12 mouse cellular contexts compared by ENCODE assay signal in the genomic region with DNA sequence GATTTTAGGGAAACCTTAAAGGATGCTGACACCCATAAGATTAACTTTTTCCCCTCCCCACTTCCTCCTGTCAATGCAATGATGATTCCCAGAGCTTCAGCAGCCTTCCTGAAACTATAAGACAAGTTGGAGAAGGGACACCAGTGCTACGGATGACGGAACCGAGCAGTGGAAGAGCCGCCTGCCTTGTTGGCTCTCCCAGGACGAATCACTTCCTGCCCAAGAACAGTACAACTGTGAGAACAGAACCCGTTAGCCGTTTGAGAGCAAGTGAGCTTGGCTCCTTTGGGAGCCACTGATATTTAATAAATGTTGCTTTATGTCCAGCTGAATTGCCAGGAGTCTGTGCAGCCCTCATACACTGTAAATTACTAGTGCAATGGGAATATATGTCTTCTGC.
"Had no signal": no experiment of that assay in that cellular context is flagged by ENCODE, and none has a peak within 500 bp of the region (broad histone marks: within the 10 kb centered on the region; RNA-seq: fewer than 3 reads in every experiment).

No protein-coding gene starts in this region.

- H3K27ac ChIP-seq: limb, embryonic 13.5 days; liver, embryonic 14.5 days; midbrain, embryonic 10.5 days; neural tube, embryonic 12.5 days had no signal

- H3K27me3 ChIP-seq: limb, embryonic 13.5 days; neural tube, embryonic 12.5 days had no signal

- DNase-seq: kidney, adult 8-10 months; kidney, postnatal 25 days; layer of hippocampus, postnatal 36 days; left cerebral cortex, postnatal 4 days; lung, adult 18-20 months; midbrain, embryonic 14.5 days; thymus, adult 2 months; thymus, postnatal 25 days had no signal

- H3K9ac ChIP-seq: limb, embryonic 13.5 days; liver, embryonic 14.5 days; neural tube, embryonic 12.5 days had no signal

- H3K36me3 ChIP-seq: limb, embryonic 13.5 days; midbrain, embryonic 10.5 days; neural tube, embryonic 12.5 days had no signal

- H3K9me3 ChIP-seq: midbrain, embryonic 10.5 days; neural tube, embryonic 12.5 days had no signal

- H3K4me2 ChIP-seq: limb, embryonic 13.5 days; neural tube, embryonic 12.5 days had no signal

- H3K4me3 ChIP-seq: limb, embryonic 13.5 days; midbrain, embryonic 10.5 days; neural tube, embryonic 12.5 days had no signal

- H3K4me1 ChIP-seq: neural tube, embryonic 12.5 days had no signal
